Mouse (Mus musculus): ENCODE measurements around the gene BC025920. TPM values are rescaled to one million over a fixed set of nuclear protein-coding genes. Genes with fewer than 3 reads are reported as not detected.
"Not testable (repeated sequence)": the region's sequence is repeated elsewhere in the genome, so short reads cannot be mapped to it uniquely, and the experiment has no call there.

The BC025920 gene
- polyA plus RNA-seq, 1 experiment from 2014 or later: 1.9 TPM

- ATAC-seq (ENCODE audit: low read depth): peak; percentile 90
- 5% methylated on average over 40 of the region's 40 CpGs for WGBS
- Histone ChIP-seq H3K9me3 (ENCODE audit: control insufficient read depth, low read length) (no peaks in the 10 kb centered on the region), H3K27ac (ENCODE audit: low read depth, low read length) (peak within 1 kb of the TSS; percentile 90), H3K4me3 (ENCODE audit: low read depth, low read length) (peak within 1 kb of the TSS; percentile 77), H3K4me1 (ENCODE audit: control insufficient read depth, insufficient read depth, low read length) (peaks cover 15% of the 10 kb centered on the region), H3K27me3 (ENCODE audit: control insufficient read depth, insufficient read depth, low read length) (no peaks in the 10 kb centered on the region), H3K9ac (replicated peaks; ENCODE audit: low read depth, low read length) (peak within 1 kb of the TSS; percentile 83), H3K36me3 (ENCODE audit: control insufficient read depth, insufficient read depth, low read length) (peaks cover 24% of the 10 kb centered on the region), H3K4me2 (ENCODE audit: low read depth, low read length) (peak within 1 kb of the TSS; percentile 91)
Observed at GRCm38 (mm10) chr10:81626994-81627835, 21.1 kb downstream of the BC025920 start, which contains the start of gene Sirt6. Gene Sirt6 (minus strand): TSS chr10:81627797.

- Histone ChIP-seq H3K36me3 (ENCODE audit: control insufficient read depth, insufficient read depth, low read length) (peaks cover 18% of the 10 kb centered on the region), H3K4me1 (ENCODE audit: control insufficient read depth, insufficient read depth, low read length) (peaks cover 15% of the 10 kb centered on the region), H3K27ac (ENCODE audit: low read depth, low read length) (peak overlapping the region; percentile 90), H3K9ac (replicated peaks; ENCODE audit: low read depth, low read length) (peak overlapping the region; percentile 83), H3K27me3 (ENCODE audit: control insufficient read depth, insufficient read depth, low read length) (no peaks in the 10 kb centered on the region), H3K9me3 (ENCODE audit: control insufficient read depth, low read length) (no peaks in the 10 kb centered on the region), H3K4me3 (ENCODE audit: low read depth, low read length) (peak overlapping the region; percentile 77), H3K4me2 (ENCODE audit: low read depth, low read length) (peak overlapping the region; percentile 91)
- ATAC-seq (ENCODE audit: low read depth): peak; percentile 13
- WGBS: 66% methylated on average over 7 of the region's 7 CpGs
Observed at GRCm38 (mm10) chr10:81627836-81628220, 21.8 kb downstream of the BC025920 start.

- H3K27me3 ChIP-seq (ENCODE audit: control insufficient read depth, insufficient read depth, low read length): no peaks in the 10 kb centered on the region
- H3K4me1 ChIP-seq (ENCODE audit: control insufficient read depth, insufficient read depth, low read length): peaks cover 15% of the 10 kb centered on the region
- H3K27ac ChIP-seq (ENCODE audit: low read depth, low read length): peak within 1 kb of the TSS; percentile 90
- H3K9me3 ChIP-seq (ENCODE audit: control insufficient read depth, low read length): no peaks in the 10 kb centered on the region
- peaks cover 18% of the 10 kb centered on the region; the same call in 1 of the 2 replicates for H3K36me3 ChIP-seq (ENCODE audit: control insufficient read depth, insufficient read depth, low read length)
- peak within 1 kb of the TSS; percentile 83 for H3K9ac ChIP-seq (replicated peaks; ENCODE audit: low read depth, low read length)
- 86% methylated on average over 16 of the region's 16 CpGs for WGBS
- H3K4me2 ChIP-seq (ENCODE audit: low read depth, low read length): peak within 1 kb of the TSS; percentile 91
- peak; percentile 4; the same call in 1 of the 2 replicates for ATAC-seq (ENCODE audit: low read depth)
- H3K4me3 ChIP-seq (ENCODE audit: low read depth, low read length): peak within 1 kb of the TSS; percentile 77
Observed at GRCm38 (mm10) chr10:81628390-81628789, 22.3 kb downstream of the BC025920 start, which contains the start of gene Ankrd24. Gene Ankrd24 (plus strand): TSS chr10:81628540.

GRCm38 (mm10) chr10:81633253-81634099 is 27.4 kb downstream of the BC025920 start:
- H3K27ac ChIP-seq (ENCODE audit: low read depth, low read length): no peak overlapping the region
- H3K9ac ChIP-seq (replicated peaks; ENCODE audit: low read depth, low read length): peak overlapping the region; percentile 51
- peak; percentile 88 for ATAC-seq (ENCODE audit: low read depth)
- peak overlapping the region; percentile 67 for H3K4me2 ChIP-seq (ENCODE audit: low read depth, low read length)
- 3% methylated on average over 37 of the region's 37 CpGs for WGBS
- no peaks in the 10 kb centered on the region for H3K4me1 ChIP-seq (ENCODE audit: control insufficient read depth, insufficient read depth, low read length)
- no peaks in the 10 kb centered on the region for H3K9me3 ChIP-seq (ENCODE audit: control insufficient read depth, low read length)
- no peaks in the 10 kb centered on the region for H3K36me3 ChIP-seq (ENCODE audit: control insufficient read depth, insufficient read depth, low read length)
- peak overlapping the region; percentile 37 for H3K4me3 ChIP-seq (ENCODE audit: low read depth, low read length)
- H3K27me3 ChIP-seq (ENCODE audit: control insufficient read depth, insufficient read depth, low read length): no peaks in the 10 kb centered on the region

GRCm38 (mm10) chr10:81636338-81636737 is 30.3 kb downstream of the BC025920 start:
- no peaks in the 10 kb centered on the region for H3K9me3 ChIP-seq (ENCODE audit: control insufficient read depth, low read length)
- H3K4me3 ChIP-seq (ENCODE audit: low read depth, low read length): no peak overlapping the region
- H3K4me2 ChIP-seq (ENCODE audit: low read depth, low read length): no peak overlapping the region
- WGBS: 22% methylated on average over 8 of the region's 8 CpGs
- ATAC-seq (ENCODE audit: low read depth): no peak
- no peaks in the 10 kb centered on the region for H3K36me3 ChIP-seq (ENCODE audit: control insufficient read depth, insufficient read depth, low read length)
- peaks cover 3% of the 10 kb centered on the region; the same call in 1 of the 2 replicates for H3K4me1 ChIP-seq (ENCODE audit: control insufficient read depth, insufficient read depth, low read length)
- no peak overlapping the region for H3K9ac ChIP-seq (replicated peaks; ENCODE audit: low read depth, low read length)
- H3K27ac ChIP-seq (ENCODE audit: low read depth, low read length): no peak overlapping the region
- H3K27me3 ChIP-seq (ENCODE audit: control insufficient read depth, insufficient read depth, low read length): no peaks in the 10 kb centered on the region

GRCm38 (mm10) chr10:81638101-81638500 is 32.0 kb downstream of the BC025920 start:
- H3K4me2 ChIP-seq (ENCODE audit: low read depth, low read length): no peak overlapping the region
- no peaks in the 10 kb centered on the region for H3K27me3 ChIP-seq (ENCODE audit: control insufficient read depth, insufficient read depth, low read length)
- no peaks in the 10 kb centered on the region for H3K9me3 ChIP-seq (ENCODE audit: control insufficient read depth, low read length)
- H3K4me3 ChIP-seq (ENCODE audit: low read depth, low read length): no peak overlapping the region
- no peak overlapping the region for H3K9ac ChIP-seq (replicated peaks; ENCODE audit: low read depth, low read length)
- 75% methylated on average over 6 of the region's 6 CpGs for WGBS
- H3K27ac ChIP-seq (ENCODE audit: low read depth, low read length): no peak overlapping the region
- peaks cover 19% of the 10 kb centered on the region for H3K4me1 ChIP-seq (ENCODE audit: control insufficient read depth, insufficient read depth, low read length)
- H3K36me3 ChIP-seq (ENCODE audit: control insufficient read depth, insufficient read depth, low read length): no peaks in the 10 kb centered on the region
- no peak for ATAC-seq (ENCODE audit: low read depth)

GRCm38 (mm10) chr10:81640825-81641224 is 34.8 kb downstream of the BC025920 start:
- H3K4me2 ChIP-seq (ENCODE audit: low read depth, low read length); ATAC-seq (ENCODE audit: low read depth); H3K9ac ChIP-seq (replicated peaks; ENCODE audit: low read depth, low read length); H3K9me3 ChIP-seq (ENCODE audit: control insufficient read depth, low read length); H3K4me3 ChIP-seq (ENCODE audit: low read depth, low read length); H3K36me3 ChIP-seq (ENCODE audit: control insufficient read depth, insufficient read depth, low read length); H3K27ac ChIP-seq (ENCODE audit: low read depth, low read length); H3K27me3 ChIP-seq (ENCODE audit: control insufficient read depth, insufficient read depth, low read length): not testable (repeated sequence)
- WGBS: 45% methylated on average over 4 of the region's 4 CpGs
- peaks cover 19% of the 10 kb centered on the region for H3K4me1 ChIP-seq (ENCODE audit: control insufficient read depth, insufficient read depth, low read length)

- Histone ChIP-seq H3K27me3 (ENCODE audit: control insufficient read depth, insufficient read depth, low read length) (no peaks in the 10 kb centered on the region), H3K4me3 (ENCODE audit: low read depth, low read length) (no peak overlapping the region), H3K4me2 (ENCODE audit: low read depth, low read length) (peak overlapping the region; percentile 74; the same call in 1 of the 2 replicates), H3K9ac (replicated peaks; ENCODE audit: low read depth, low read length) (peak overlapping the region; percentile 18; the same call in 1 of the 2 replicates), H3K4me1 (ENCODE audit: control insufficient read depth, insufficient read depth, low read length) (peaks cover 19% of the 10 kb centered on the region), H3K27ac (ENCODE audit: low read depth, low read length) (no peak overlapping the region), H3K9me3 (ENCODE audit: control insufficient read depth, low read length) (no peaks in the 10 kb centered on the region), H3K36me3 (ENCODE audit: control insufficient read depth, insufficient read depth, low read length) (no peaks in the 10 kb centered on the region)
- ATAC-seq (ENCODE audit: low read depth): no peak
- 95% methylated on average over 2 of the region's 2 CpGs for WGBS
Observed at GRCm38 (mm10) chr10:81641566-81641965, 35.5 kb downstream of the BC025920 start.

Data from neural tube, embryonic 14.5 days (tissue).